Mouse (Mus musculus) midbrain, postnatal 0 days (tissue): Measurements from ENCODE around the gene Kcnj9. TPM values are rescaled to one million over a fixed set of nuclear protein-coding genes. Genes with fewer than 3 reads are reported as not detected.

ENCODE experiments used
- ATAC-seq: fragments of 200-750 bp; cut with Nextera tagmentation; 2 replicates; pipeline ENCODE4 v1.8.0; 2017; ENCODE audit warnings: moderate number of reproducible peaks, mild to moderate bottlenecking, moderate TSS enrichment, moderate library complexity; ENCODE audit not compliant: low FRiP score
- DNase-seq: peaks from one replicate; pipeline ENCODE4 v3.0.0-alpha.2; 2015; ENCODE audit warnings: low spot score
- H3K27ac ChIP-seq: fragments of 300-500 bp; sonication (generic); 2 replicates; pipeline ENCODE4 v1.5.1; 2014; ENCODE audit warnings: low read depth, mild to moderate bottlenecking, low read length, mixed read lengths
- H3K27me3 ChIP-seq: fragments of 300-500 bp; sonication (generic); 2 replicates; pipeline ENCODE4 v1.6.1; 2014; ENCODE audit warnings: low read length, control low read depth, mixed read lengths; ENCODE audit not compliant: insufficient read depth
- H3K36me3 ChIP-seq: fragments of 300-500 bp; sonication (generic); 2 replicates; pipeline ENCODE4 v1.6.1; 2014; ENCODE audit warnings: low read length, control low read depth, mixed read lengths; ENCODE audit not compliant: insufficient read depth
- H3K4me1 ChIP-seq: fragments of 300-500 bp; sonication (generic); 2 replicates; pipeline ENCODE4 v1.6.1; 2014; ENCODE audit warnings: mild to moderate bottlenecking, control low read depth, antibody characterized with exemption, low read length, mixed read lengths; ENCODE audit not compliant: insufficient read depth
- H3K4me2 ChIP-seq: fragments of 300-500 bp; sonication (generic); 2 replicates; pipeline ENCODE4 v1.6.1; 2014; ENCODE audit warnings: low read depth, mild to moderate bottlenecking, low read length, mixed read lengths; ENCODE audit not compliant: poor library complexity, severe bottlenecking
- H3K4me3 ChIP-seq: fragments of 300-500 bp; sonication (generic); 2 replicates; pipeline ENCODE4 v1.5.1; 2014; ENCODE audit warnings: low read depth, mild to moderate bottlenecking, low read length, moderate library complexity
- H3K9ac ChIP-seq: fragments of 300-500 bp; sonication (generic); replicated peaks from 2 replicates; pipeline ENCODE4 v1.6.1; 2014; ENCODE audit warnings: mild to moderate bottlenecking, low read length, moderate library complexity, mixed read lengths; ENCODE audit not compliant: poor library complexity, severe bottlenecking
- H3K9me3 ChIP-seq: fragments of 300-500 bp; sonication (generic); 2 replicates; pipeline ENCODE4 v1.6.1; 2016; ENCODE audit warnings: low read length, control low read depth
- CTCF ChIP-seq: IDR thresholded peaks from 2 replicates; pipeline ENCODE4 v1.5.1; 2016; ENCODE audit warnings: antibody characterized with exemption, mild to moderate bottlenecking
- WGBS: fragments of 180-500 bp; shearing (Covaris S2); extraction: QIAGEN DNeasy Blood & Tissue Kit; methylation state at CpG from one replicate; pipeline ENCODE4 v1.1.7; 2014; 5-methylcytosine and 5-hydroxymethylcytosine counted together
- polyA plus RNA-seq: library from polyadenylated mRNA; unstranded; fragments of >200 nt; fragmentation: Nextera tagmentation; extraction: Ambion mirVana; gene quantifications from 2 replicates; pipeline ENCODE4 v1.2.1, GENCODE M21; 2015
- total RNA-seq: library from RNA; depleted of rRNA; stranded (reverse); fragments of >200 nt; gene quantifications from 2 replicates; pipeline ENCODE4 v1.2.3, GENCODE M21; 2014

Gene Kcnj9
- total and polyA plus RNA-seq, 2 experiments from 2014 or later, result 5.8 to 14.1 TPM

DNA sequence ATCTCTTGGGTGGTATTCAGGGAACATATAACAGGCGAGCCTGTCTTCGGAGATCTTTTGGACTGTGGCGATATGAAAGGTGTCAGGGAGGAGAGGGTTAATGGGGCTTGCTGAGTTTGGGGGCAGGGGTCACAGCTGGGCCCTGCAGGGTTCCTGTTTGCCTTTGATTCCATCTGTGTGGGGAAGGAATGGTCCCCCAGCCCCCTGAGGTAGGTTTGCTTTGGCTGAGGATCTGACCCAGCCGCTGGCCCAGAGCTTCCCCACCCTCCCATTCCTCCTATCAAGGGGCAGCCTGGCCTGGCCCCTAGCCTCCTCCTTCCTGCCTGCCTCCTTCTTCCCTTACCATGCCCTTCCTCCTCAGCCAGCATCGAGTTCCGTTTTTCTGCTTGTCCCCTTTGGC lies 26.3 kb downstream of the Kcnj9 start:
- Histone ChIP-seq H3K27me3 (no peaks in the 10 kb centered on the region), H3K4me3 (no peak overlapping the region), H3K4me2 (no peak overlapping the region), H3K4me1 (0 out of 2 replicates have a peak, but pooled peaks cover 4% of the 10 kb centered on the region), H3K36me3 (no peaks in the 10 kb centered on the region), H3K9ac (no peak overlapping the region), H3K27ac (no peak overlapping the region), H3K9me3 (no peaks in the 10 kb centered on the region)
- ATAC-seq (no peak), DNase-seq (no peak)
- no peak for TF ChIP-seq CTCF
- WGBS, result 27% methylated on average over 6 of the region's 6 CpGs

DNA sequence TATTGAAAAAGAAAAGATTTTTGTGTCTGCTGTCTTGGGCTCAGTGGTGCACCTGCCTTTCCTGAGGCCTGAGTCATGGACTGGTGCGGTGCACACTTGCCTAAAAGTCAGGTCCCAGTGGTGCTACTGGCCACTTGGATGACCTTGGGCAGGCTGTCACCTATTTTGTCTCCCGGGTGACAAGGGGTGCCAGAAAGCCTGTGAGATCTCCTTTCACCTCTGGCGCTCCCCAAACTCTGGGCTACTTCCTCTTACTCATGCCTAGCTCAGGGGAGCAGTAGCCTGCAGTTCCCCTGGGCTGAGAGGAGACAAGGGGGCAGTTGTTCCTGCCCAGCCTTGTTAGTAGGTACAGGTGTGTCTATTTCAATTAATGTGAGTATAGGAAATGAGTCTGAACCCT lies 26.8 kb downstream of the Kcnj9 start:
- DNase-seq (no peak), ATAC-seq (no peak)
- 60% methylated on average over 3 of the region's 3 CpGs for WGBS
- Histone ChIP-seq H3K27me3 (no peaks in the 10 kb centered on the region), H3K9ac (no peak overlapping the region), H3K36me3 (no peaks in the 10 kb centered on the region), H3K9me3 (no peaks in the 10 kb centered on the region), H3K4me2 (no peak overlapping the region), H3K4me1 (0 out of 2 replicates have a peak, but pooled peaks cover 4% of the 10 kb centered on the region), H3K4me3 (no peak overlapping the region), H3K27ac (no peak overlapping the region)
- TF ChIP-seq CTCF, result no peak

DNA sequence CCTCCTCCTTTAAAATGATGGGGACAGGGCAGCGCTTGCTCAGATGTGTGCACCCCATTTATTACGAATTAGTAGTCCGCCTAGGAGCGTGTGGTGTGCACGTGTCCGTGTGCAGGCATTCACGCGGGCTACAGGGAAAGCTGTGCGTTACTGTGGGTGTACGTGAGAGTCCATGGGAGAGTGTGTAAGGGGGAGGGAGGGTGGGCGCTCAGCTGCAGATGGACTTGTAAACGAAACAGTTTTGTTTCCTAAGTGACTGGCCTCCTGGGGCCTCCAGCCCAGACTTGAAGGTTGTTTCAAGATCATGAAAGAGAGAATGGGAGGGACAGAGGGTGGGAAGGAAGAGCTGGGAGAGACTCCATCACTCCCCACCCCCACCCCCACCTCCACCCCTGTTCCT lies 27.9 kb downstream of the Kcnj9 start:
- ATAC-seq (no peak), DNase-seq (peak; percentile 62)
- Histone ChIP-seq H3K9ac (no peak overlapping the region), H3K4me3 (no peak overlapping the region), H3K36me3 (no peaks in the 10 kb centered on the region), H3K27ac (peak overlapping the region; percentile 32; the same call in 1 of the 2 replicates), H3K4me1 (0 out of 2 replicates have a peak, but pooled peaks cover 4% of the 10 kb centered on the region), H3K4me2 (no peak overlapping the region), H3K27me3 (no peaks in the 10 kb centered on the region), H3K9me3 (no peaks in the 10 kb centered on the region)
- TF ChIP-seq CTCF, result no peak
- 40% methylated on average over 12 of the region's 12 CpGs for WGBS

DNA sequence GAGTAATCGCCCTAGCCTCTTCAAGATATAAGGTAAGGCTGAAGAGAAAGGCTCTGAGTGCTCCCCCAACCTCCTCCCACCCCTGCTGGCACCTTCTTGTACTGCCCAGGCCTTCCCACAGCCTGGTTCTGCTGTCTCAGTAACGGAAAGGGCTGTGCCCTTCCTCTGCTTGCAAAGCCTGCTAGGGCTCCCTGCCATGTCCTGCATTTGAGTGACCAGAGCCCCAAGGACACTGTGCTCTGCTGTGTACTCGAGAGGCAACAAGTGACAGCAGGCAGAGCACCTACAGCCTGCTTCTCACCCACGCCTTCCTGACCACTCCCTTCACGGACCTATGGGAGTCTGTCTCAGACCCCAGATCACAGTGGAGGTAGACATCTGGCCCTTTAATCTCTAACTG lies 28.9 kb downstream of the Kcnj9 start:
- Histone ChIP-seq H3K9me3 (no peaks in the 10 kb centered on the region), H3K27ac (peak overlapping the region; percentile 32; the same call in 1 of the 2 replicates), H3K4me3 (no peak overlapping the region), H3K27me3 (no peaks in the 10 kb centered on the region), H3K4me2 (no peak overlapping the region), H3K4me1 (0 out of 2 replicates have a peak, but pooled peaks cover 4% of the 10 kb centered on the region), H3K36me3 (no peaks in the 10 kb centered on the region), H3K9ac (no peak overlapping the region)
- DNase-seq, result no peak
- TF ChIP-seq CTCF, result no peak
- WGBS, result 61% methylated on average over 5 of the region's 5 CpGs
- no peak for ATAC-seq

DNA sequence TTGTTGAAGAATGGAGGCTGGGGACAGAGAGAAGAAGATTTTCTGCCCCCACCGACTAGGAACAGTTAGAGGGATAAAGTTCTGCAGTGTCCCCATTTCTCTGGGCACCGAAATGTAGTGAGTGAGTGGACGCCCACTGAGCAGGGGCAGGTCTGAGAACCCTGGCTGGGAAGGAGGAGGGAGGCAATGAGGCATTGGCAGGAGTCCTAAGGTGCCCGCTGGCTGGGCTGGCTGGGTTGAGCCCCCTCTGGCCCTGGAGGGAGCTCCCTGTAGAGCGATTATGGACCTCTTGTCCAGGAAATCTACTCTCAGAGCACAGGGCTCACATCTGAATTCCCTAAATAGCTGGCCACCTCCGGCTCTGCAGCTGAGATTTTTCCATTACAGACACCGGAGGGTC lies 29.6 kb downstream of the Kcnj9 start:
- WGBS, result 60% methylated on average over 7 of the region's 7 CpGs
- H3K36me3 ChIP-seq, result no peaks in the 10 kb centered on the region
- H3K9ac ChIP-seq, result no peak overlapping the region
- peak overlapping the region; percentile 51 for H3K27ac ChIP-seq
- H3K4me2 ChIP-seq, result no peak overlapping the region
- no peak for ATAC-seq
- no peaks in the 10 kb centered on the region for H3K9me3 ChIP-seq
- DNase-seq, result no peak
- H3K4me1 ChIP-seq, result 0 out of 2 replicates have a peak, but pooled peaks cover 4% of the 10 kb centered on the region
- TF ChIP-seq CTCF, result no peak
- H3K27me3 ChIP-seq, result no peaks in the 10 kb centered on the region
- no peak overlapping the region for H3K4me3 ChIP-seq

DNA sequence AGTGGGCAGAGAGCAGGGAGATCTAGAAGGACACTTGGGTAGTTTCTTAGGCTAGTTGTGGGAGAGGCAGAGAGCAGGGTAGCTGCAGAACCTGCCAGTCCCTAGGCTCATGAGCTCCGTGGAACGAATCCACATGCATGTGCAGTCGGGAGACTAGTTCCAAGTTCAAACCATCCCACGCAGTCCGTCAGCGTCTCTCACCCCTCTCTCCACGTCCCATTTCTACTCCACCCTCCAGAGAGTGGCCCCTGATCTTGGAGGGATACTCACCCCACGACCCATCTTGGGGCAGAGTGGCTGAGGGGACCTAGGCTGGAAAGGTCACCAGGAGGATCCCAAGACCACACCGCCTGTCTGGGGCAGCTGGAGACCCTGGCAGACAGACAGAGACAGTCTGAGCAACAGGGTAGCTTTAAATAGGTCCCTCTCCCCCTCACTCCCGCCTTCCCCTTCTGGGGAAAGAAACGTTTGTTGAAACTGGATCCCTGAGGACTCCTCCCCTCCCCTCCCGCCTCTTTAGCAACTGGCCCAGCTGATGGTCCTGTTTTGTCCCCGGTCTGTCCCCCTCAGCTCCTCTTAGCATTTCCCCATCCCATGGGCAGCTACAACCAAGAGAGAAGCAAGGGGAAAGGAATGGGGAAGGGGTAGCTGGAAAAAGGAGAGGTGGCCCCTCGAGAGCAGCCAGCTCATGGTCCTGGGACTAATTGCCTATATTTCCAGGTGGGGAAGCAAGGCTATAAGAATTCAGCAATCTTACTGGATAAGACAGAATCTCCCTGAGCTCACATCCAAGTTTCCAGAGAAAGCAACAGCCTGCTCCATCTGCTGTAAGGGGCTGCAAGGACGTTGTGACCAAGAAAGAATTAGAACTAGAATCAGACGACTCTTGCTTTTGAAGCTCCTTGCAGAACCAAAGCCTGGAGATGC lies 31.2 kb downstream of the Kcnj9 start, which contains the start of gene Atp1a2:
TSS of gene Atp1a2 (minus strand) at position 454 of the 927 bp plus-strand sequence.
- TF ChIP-seq CTCF, result no peak
- Histone ChIP-seq H3K9ac (peak within 1 kb of the TSS; percentile 46), H3K4me1 (0 out of 2 replicates have a peak, but pooled peaks cover 4% of the 10 kb centered on the region), H3K36me3 (no peaks in the 10 kb centered on the region), H3K9me3 (no peaks in the 10 kb centered on the region), H3K27me3 (no peaks in the 10 kb centered on the region), H3K4me2 (peak within 1 kb of the TSS; percentile 38), H3K27ac (peak within 1 kb of the TSS; percentile 80), H3K4me3 (peak within 1 kb of the TSS; percentile 28)
- peak; percentile 39 for ATAC-seq
- WGBS, result 16% methylated on average over 16 of the region's 16 CpGs
- peak; percentile 80 for DNase-seq
